ENCODE assay signal across 1 mouse cellular context in genomic region chr2:44962620-44963019, GRCm38 (mm10).
TF ChIP-seq lines count a peak whose summit lies in the region.

No protein-coding gene starts in this region.

TF ChIP-seq in CH12.LX, 34 proteins besides CTCF, POLR2A, EP300 and RAD21 (continued from another document):
- no peak for TF ChIP-seq CHD1 (IDR thresholded peaks at IDR 0.05; ENCODE audit: low read depth, low read length)
- no peak for TF ChIP-seq POLR2AphosphoS2 (IDR thresholded peaks at IDR 0.05; ENCODE audit: low read depth, low read length)
- TF ChIP-seq ELF1 (IDR thresholded peaks at IDR 0.05; ENCODE audit: low read depth, low read length): no peak
- TF ChIP-seq PAX5 (IDR thresholded peaks at IDR 0.05; ENCODE audit: low read length): no peak
- no peak for TF ChIP-seq NELFE (IDR thresholded peaks at IDR 0.05; ENCODE audit: low read depth, low read length)
